Mouse (Mus musculus): ENCODE data around the gene Ccdc61.
"Not testable (repeated sequence)": the region's sequence is repeated elsewhere in the genome, so short reads cannot be mapped to it uniquely, and the experiment has no call there.

The Ccdc61 gene

GRCm38 (mm10) chr7:18916254-18916653 lies 6.0 kb upstream of the Ccdc61 start:
- DNase-seq (ENCODE audit: low read depth, low spot score): no peak

GRCm38 (mm10) chr7:18909797-18910196 lies 418 bp downstream of the Ccdc61 start:
- no peak for DNase-seq (ENCODE audit: low read depth, low spot score)

- DNase-seq (ENCODE audit: low read depth, low spot score): no peak
Measured at GRCm38 (mm10) chr7:18904971-18905370, 5.2 kb downstream of the Ccdc61 start.

GRCm38 (mm10) chr7:18902486-18902885 lies 7.7 kb downstream of the Ccdc61 start:
- no peak for DNase-seq (ENCODE audit: low read depth, low spot score)

- DNase-seq (ENCODE audit: low read depth, low spot score): no peak
Measured at GRCm38 (mm10) chr7:18900513-18900912, 9.7 kb downstream of the Ccdc61 start.

- DNase-seq (ENCODE audit: low read depth, low spot score): no peak
Measured at GRCm38 (mm10) chr7:18896536-18896935, 13.7 kb downstream of the Ccdc61 start.

GRCm38 (mm10) chr7:18893651-18894430 lies 16.4 kb downstream of the Ccdc61 start:
- no peak for DNase-seq (ENCODE audit: low read depth, low spot score)

- DNase-seq (ENCODE audit: low read depth, low spot score): no peak
Measured at GRCm38 (mm10) chr7:18893009-18893408, 17.2 kb downstream of the Ccdc61 start.

GRCm38 (mm10) chr7:18891872-18892599 lies 18.2 kb downstream of the Ccdc61 start:
- peak; percentile 43 for DNase-seq (ENCODE audit: low read depth, low spot score)

- DNase-seq (ENCODE audit: low read depth, low spot score): no peak
Measured at GRCm38 (mm10) chr7:18890848-18891247, 19.4 kb downstream of the Ccdc61 start.

GRCm38 (mm10) chr7:18886963-18887362 lies 23.3 kb downstream of the Ccdc61 start:
- no peak for DNase-seq (ENCODE audit: low read depth, low spot score)

- no peak for DNase-seq (ENCODE audit: low read depth, low spot score)
Measured at GRCm38 (mm10) chr7:18884745-18885422, 25.3 kb downstream of the Ccdc61 start.

- DNase-seq (ENCODE audit: low read depth, low spot score): no peak
Measured at GRCm38 (mm10) chr7:18883991-18884744, 26.0 kb downstream of the Ccdc61 start.

GRCm38 (mm10) chr7:18878691-18879090 lies 31.5 kb downstream of the Ccdc61 start:
- no peak for DNase-seq (ENCODE audit: low read depth, low spot score)

GRCm38 (mm10) chr7:18875372-18875771 lies 34.8 kb downstream of the Ccdc61 start:
- no peak for DNase-seq (ENCODE audit: low read depth, low spot score)

- DNase-seq (ENCODE audit: low read depth, low spot score): no peak
Measured at GRCm38 (mm10) chr7:18873253-18873652, 37.0 kb downstream of the Ccdc61 start.

GRCm38 (mm10) chr7:18872816-18873215 lies 37.4 kb downstream of the Ccdc61 start:
- no peak for DNase-seq (ENCODE audit: low read depth, low spot score)

- DNase-seq (ENCODE audit: low read depth, low spot score): no peak
Measured at GRCm38 (mm10) chr7:18872014-18872802, 38.0 kb downstream of the Ccdc61 start.

GRCm38 (mm10) chr7:18871031-18871430 lies 39.2 kb downstream of the Ccdc61 start, which contains the start of gene Pglyrp1:
TSS of gene Pglyrp1 (plus strand) at chr7:18871331.
- not testable (repeated sequence) for DNase-seq (ENCODE audit: low read depth, low spot score)

GRCm38 (mm10) chr7:18868491-18868890 lies 41.7 kb downstream of the Ccdc61 start:
- no peak for DNase-seq (ENCODE audit: low read depth, low spot score)

GRCm38 (mm10) chr7:18862801-18863200 lies 47.4 kb downstream of the Ccdc61 start:
- DNase-seq (ENCODE audit: low read depth, low spot score): no peak
